Mouse (Mus musculus) stomach, postnatal 0 days (tissue): ENCODE data around the gene Dock1. TPM values are rescaled to one million over a fixed set of nuclear protein-coding genes. Genes with fewer than 3 reads are reported as not detected.

Experiments
- ATAC-seq: fragments of 200-750 bp; cut with Nextera tagmentation; 2 replicates; pipeline ENCODE4 v1.8.0; 2017; ENCODE audit not compliant: low FRiP score, low TSS enrichment
- DNase-seq: peaks from one replicate; pipeline ENCODE4 v3.0.0-alpha.2; 2016; ENCODE audit warnings: low spot score
- H3K27ac ChIP-seq: fragments of 300-500 bp; sonication (generic); replicated peaks from 2 replicates; pipeline ENCODE4 v1.5.1; 2014; ENCODE audit warnings: mild to moderate bottlenecking, control low read depth
- H3K27me3 ChIP-seq: fragments of 300-500 bp; sonication (generic); 2 replicates; pipeline ENCODE4 v1.6.1; 2014; ENCODE audit warnings: low read length; ENCODE audit not compliant: control insufficient read depth, insufficient read depth
- H3K36me3 ChIP-seq: fragments of 300-500 bp; sonication (generic); 2 replicates; pipeline ENCODE4 v1.6.1; 2014; ENCODE audit warnings: low read length, mixed read lengths; ENCODE audit not compliant: control insufficient read depth, insufficient read depth
- H3K4me1 ChIP-seq: fragments of 300-500 bp; sonication (generic); replicated peaks from 2 replicates; pipeline ENCODE4 v1.6.1; 2014; ENCODE audit warnings: antibody characterized with exemption; ENCODE audit not compliant: control insufficient read depth, insufficient read depth
- H3K4me2 ChIP-seq: fragments of 300-500 bp; sonication (generic); replicated peaks from 2 replicates; pipeline ENCODE4 v1.6.1; 2014; ENCODE audit warnings: low read depth, mild to moderate bottlenecking, control low read depth, moderate library complexity
- H3K4me3 ChIP-seq: fragments of 300-500 bp; sonication (generic); 2 replicates; pipeline ENCODE4 v1.5.1; 2014; ENCODE audit warnings: low read depth, low read length, control low read depth
- H3K9ac ChIP-seq: fragments of 300-500 bp; sonication (generic); 2 replicates; pipeline ENCODE4 v1.6.1; 2014; ENCODE audit warnings: mild to moderate bottlenecking, low read length, control low read depth, mixed read lengths
- H3K9me3 ChIP-seq: fragments of 300-500 bp; sonication (generic); 2 replicates; pipeline ENCODE4 v1.6.1; 2016; ENCODE audit warnings: low read length; ENCODE audit not compliant: control insufficient read depth
- CTCF ChIP-seq: IDR thresholded peaks from 2 replicates; pipeline ENCODE4 v1.5.1; 2016; ENCODE audit warnings: antibody characterized with exemption, low read depth, mild to moderate bottlenecking, moderate library complexity
- EP300 ChIP-seq: optimal IDR thresholded peaks from 2 replicates; pipeline ENCODE3; 2016; ENCODE audit warnings: antibody characterized with exemption
- WGBS: fragments of 180-500 bp; shearing (Covaris S2); extraction: QIAGEN DNeasy Blood & Tissue Kit; methylation state at CpG from one replicate; pipeline ENCODE4 v1.1.7; 2014; 5-methylcytosine and 5-hydroxymethylcytosine counted together
- polyA plus RNA-seq: library from polyadenylated mRNA; unstranded; fragments of >200 nt; fragmentation: Nextera tagmentation; extraction: Ambion mirVana; gene quantifications from 2 replicates; pipeline ENCODE4 v1.2.1, GENCODE M21; 2015

Dock1 gene
- polyA plus RNA-seq, 1 experiment from 2014 or later: 8.5 TPM

GRCm38 (mm10) chr7:135144731-135145130, 474.3 kb downstream of the Dock1 start:
- Histone ChIP-seq H3K4me3 (no peak overlapping the region), H3K36me3 (peaks cover 10% of the 10 kb centered on the region), H3K4me2 (no peak overlapping the region), H3K9ac (no peak overlapping the region), H3K27me3 (no peaks in the 10 kb centered on the region), H3K27ac (no peak overlapping the region), H3K4me1 (no peaks in the 10 kb centered on the region), H3K9me3 (no peaks in the 10 kb centered on the region)
- ATAC-seq (no peak), DNase-seq (no peak)
- WGBS: 92% methylated on average over 4 of the region's 4 CpGs
- TF ChIP-seq EP300 (no peak), CTCF (no peak)

- no peak overlapping the region for H3K27ac ChIP-seq
- DNase-seq (no peak), ATAC-seq (no peak)
- no peak overlapping the region for H3K4me2 ChIP-seq
- peaks cover 5% of the 10 kb centered on the region; the same call in 1 of the 2 replicates for H3K36me3 ChIP-seq
- 74% methylated on average over 2 of the region's 2 CpGs for WGBS
- H3K4me1 ChIP-seq: no peaks in the 10 kb centered on the region
- no peak overlapping the region for H3K4me3 ChIP-seq
- no peaks in the 10 kb centered on the region for H3K9me3 ChIP-seq
- no peaks in the 10 kb centered on the region for H3K27me3 ChIP-seq
- H3K9ac ChIP-seq: no peak overlapping the region
- TF ChIP-seq EP300 (no peak), CTCF (no peak)
These were observed 480.5 kb downstream of the Dock1 start for GRCm38 (mm10) chr7:135150926-135151325.

GRCm38 (mm10) chr7:135157571-135157970, 487.1 kb downstream of the Dock1 start:
- 90% methylated on average over 5 of the region's 5 CpGs for WGBS
- TF ChIP-seq CTCF (no peak), EP300 (no peak)
- Histone ChIP-seq H3K4me3 (no peak overlapping the region), H3K9ac (no peak overlapping the region), H3K4me2 (no peak overlapping the region), H3K27ac (no peak overlapping the region), H3K36me3 (peaks cover 9% of the 10 kb centered on the region), H3K27me3 (no peaks in the 10 kb centered on the region), H3K4me1 (no peaks in the 10 kb centered on the region), H3K9me3 (no peaks in the 10 kb centered on the region)
- ATAC-seq: no peak
- DNase-seq: no peak

GRCm38 (mm10) chr7:135158381-135158780, 487.9 kb downstream of the Dock1 start:
- ATAC-seq (no peak), DNase-seq (no peak)
- Histone ChIP-seq H3K4me3 (no peak overlapping the region), H3K4me2 (no peak overlapping the region), H3K27me3 (no peaks in the 10 kb centered on the region), H3K36me3 (peaks cover 7% of the 10 kb centered on the region), H3K4me1 (no peaks in the 10 kb centered on the region), H3K27ac (no peak overlapping the region), H3K9ac (no peak overlapping the region), H3K9me3 (no peaks in the 10 kb centered on the region)
- 97% methylated on average over 10 of the region's 10 CpGs for WGBS
- no peak for TF ChIP-seq CTCF
- no peak for TF ChIP-seq EP300

- ATAC-seq: no peak
- Histone ChIP-seq H3K9ac (no peak overlapping the region), H3K36me3 (peaks cover 7% of the 10 kb centered on the region), H3K4me1 (no peaks in the 10 kb centered on the region), H3K4me3 (no peak overlapping the region), H3K9me3 (no peaks in the 10 kb centered on the region), H3K4me2 (no peak overlapping the region), H3K27me3 (no peaks in the 10 kb centered on the region), H3K27ac (no peak overlapping the region)
- no peak for DNase-seq
- 90% methylated on average over 4 of the region's 4 CpGs for WGBS
- TF ChIP-seq EP300 (no peak), CTCF (no peak)
These were observed 489.2 kb downstream of the Dock1 start for GRCm38 (mm10) chr7:135159606-135160005.

GRCm38 (mm10) chr7:135165155-135165554, 494.7 kb downstream of the Dock1 start:
- H3K9me3 ChIP-seq: no peaks in the 10 kb centered on the region
- TF ChIP-seq EP300: no peak
- TF ChIP-seq CTCF: peak; percentile 85
- H3K4me1 ChIP-seq: no peaks in the 10 kb centered on the region
- H3K9ac ChIP-seq: no peak overlapping the region
- H3K27me3 ChIP-seq: no peaks in the 10 kb centered on the region
- ATAC-seq (0 out of 2 replicates have a peak, but pooled peaks have one; percentile 53), DNase-seq (peak; percentile 57)
- WGBS: 31% methylated on average over 3 of the region's 3 CpGs
- H3K27ac ChIP-seq: no peak overlapping the region
- peaks cover 12% of the 10 kb centered on the region for H3K36me3 ChIP-seq
- no peak overlapping the region for H3K4me2 ChIP-seq
- H3K4me3 ChIP-seq: no peak overlapping the region

- ATAC-seq (no peak), DNase-seq (no peak)
- Histone ChIP-seq H3K4me2 (no peak overlapping the region), H3K4me3 (no peak overlapping the region), H3K27me3 (no peaks in the 10 kb centered on the region), H3K9ac (no peak overlapping the region), H3K4me1 (no peaks in the 10 kb centered on the region), H3K27ac (no peak overlapping the region), H3K36me3 (peaks cover 12% of the 10 kb centered on the region), H3K9me3 (no peaks in the 10 kb centered on the region)
- TF ChIP-seq EP300 (no peak), CTCF (no peak)
- WGBS: 74% methylated on average over 4 of the region's 4 CpGs
These were observed 499.5 kb downstream of the Dock1 start for GRCm38 (mm10) chr7:135169936-135170335.
